In genomic region chr4:47651521-47651920, GRCm38 (mm10) we compare ENCODE assay signal across 19 mouse cellular contexts.
DNase-seq lines count a peak whose midpoint lies in the region; ATAC-seq and TF ChIP-seq lines count a peak whose summit lies in the region.
"Had no signal": no experiment of that assay in that cellular context is flagged by ENCODE, and none has a peak within 500 bp of the region (broad histone marks: within the 10 kb centered on the region; RNA-seq: fewer than 3 reads in every experiment).

No protein-coding gene starts in this region.

- H3K27me3 ChIP-seq in forebrain, embryonic 15.5 days = no peaks in the 10 kb centered on the region
- no peaks in the 10 kb centered on the region for H3K27me3 ChIP-seq in forebrain, embryonic 10.5 days (ENCODE audit: poor library complexity, severe bottlenecking)
- no peaks in the 10 kb centered on the region for H3K27me3 ChIP-seq in embryonic facial prominence, embryonic 12.5 days
- H3K27me3 ChIP-seq in hindbrain, embryonic 12.5 days = no peaks in the 10 kb centered on the region
- H3K27me3 ChIP-seq: limb, embryonic 13.5 days; liver, embryonic 13.5 days; lung, embryonic 15.5 days had no signal

- no peak overlapping the region for H3K4me3 ChIP-seq in forebrain, embryonic 15.5 days
- no peak overlapping the region for H3K4me3 ChIP-seq in forebrain, embryonic 10.5 days
- no peak overlapping the region for H3K4me3 ChIP-seq in layer of hippocampus, adult 2 months
- no peak overlapping the region for H3K4me3 ChIP-seq in embryonic facial prominence, embryonic 12.5 days
- H3K4me3 ChIP-seq in hindbrain, embryonic 12.5 days = no peak overlapping the region
- H3K4me3 ChIP-seq: heart, embryonic 10.5 days; hindbrain, embryonic 10.5 days; limb, embryonic 13.5 days; liver, embryonic 13.5 days; lung, embryonic 15.5 days had no signal

- ATAC-seq in forebrain, embryonic 15.5 days (replicated peaks) = 0 out of 2 replicates have a peak, but pooled peaks have one; percentile 16
- no peak for ATAC-seq in embryonic facial prominence, embryonic 12.5 days (ENCODE audit: insufficient number of reproducible peaks, insufficient read depth, low FRiP score, low TSS enrichment)
- ATAC-seq in hindbrain, embryonic 12.5 days (ENCODE audit: low FRiP score) = no peak

- WGBS in forebrain, embryonic 15.5 days = 68% methylated on average over 10 of the region's 10 CpGs
- WGBS in forebrain, embryonic 10.5 days = 89% methylated on average over 10 of the region's 10 CpGs
- 50% methylated on average over 10 of the region's 10 CpGs for WGBS in embryonic facial prominence, embryonic 12.5 days
- 88% methylated on average over 10 of the region's 10 CpGs for WGBS in hindbrain, embryonic 12.5 days

- H3K27ac ChIP-seq in forebrain, embryonic 15.5 days (replicated peaks) = peak overlapping the region; percentile 44
- no peak overlapping the region for H3K27ac ChIP-seq in forebrain, embryonic 10.5 days
- 0 out of 2 replicates have a peak overlapping the region, but pooled peaks have one; percentile 46 for H3K27ac ChIP-seq in layer of hippocampus, adult 2 months
- H3K27ac ChIP-seq in embryonic facial prominence, embryonic 12.5 days = peak overlapping the region; percentile 57; the same call in 1 of the 2 replicates
- H3K27ac ChIP-seq in hindbrain, embryonic 12.5 days = no peak overlapping the region
- H3K27ac ChIP-seq: heart, embryonic 10.5 days; hindbrain, embryonic 10.5 days; limb, embryonic 13.5 days; liver, embryonic 13.5 days; lung, embryonic 15.5 days had no signal

- no peak for DNase-seq in forebrain, embryonic 10.5 days (ENCODE audit: extremely low spot score, low spot score)
- DNase-seq in layer of hippocampus, adult 2 months (ENCODE audit: low spot score in 2 of 2) = no peak
- DNase-seq in layer of hippocampus, postnatal 36 days = no peak
- DNase-seq in frontal cortex, postnatal 14 days (ENCODE audit: low spot score in 2 of 2) = no peak
- DNase-seq: cerebellum, adult 8-10 months; gastrocnemius, postnatal 36 days; kidney, adult 9 months; kidney, postnatal 4 days; liver, embryonic 13.5 days; lung, postnatal 4 days; right cerebral cortex, postnatal 4 days; thymus, postnatal 36 days had no signal

- H3K36me3 ChIP-seq in forebrain, embryonic 15.5 days = no peaks in the 10 kb centered on the region
- no peaks in the 10 kb centered on the region for H3K36me3 ChIP-seq in forebrain, embryonic 10.5 days (replicated peaks)
- H3K36me3 ChIP-seq in embryonic facial prominence, embryonic 12.5 days = no peaks in the 10 kb centered on the region
- H3K36me3 ChIP-seq in hindbrain, embryonic 12.5 days = no peaks in the 10 kb centered on the region
- H3K36me3 ChIP-seq: heart, embryonic 10.5 days; hindbrain, embryonic 10.5 days; limb, embryonic 13.5 days; liver, embryonic 13.5 days; lung, embryonic 15.5 days had no signal

- peaks cover 21% of the 10 kb centered on the region for H3K4me1 ChIP-seq in forebrain, embryonic 15.5 days
- peaks cover 18% of the 10 kb centered on the region for H3K4me1 ChIP-seq in forebrain, embryonic 10.5 days
- H3K4me1 ChIP-seq in embryonic facial prominence, embryonic 12.5 days = 0 out of 2 replicates have a peak, but pooled peaks cover 11% of the 10 kb centered on the region
- H3K4me1 ChIP-seq in hindbrain, embryonic 12.5 days = no peaks in the 10 kb centered on the region
- H3K4me1 ChIP-seq: heart, embryonic 10.5 days; liver, embryonic 13.5 days; lung, embryonic 15.5 days had no signal

- no peak overlapping the region for H3K4me2 ChIP-seq in forebrain, embryonic 15.5 days (replicated peaks)
- H3K4me2 ChIP-seq in embryonic facial prominence, embryonic 12.5 days (replicated peaks) = no peak overlapping the region
- no peak overlapping the region for H3K4me2 ChIP-seq in hindbrain, embryonic 12.5 days (replicated peaks)
- H3K4me2 ChIP-seq: limb, embryonic 13.5 days; liver, embryonic 13.5 days; lung, embryonic 15.5 days had no signal

- no peak overlapping the region for H3K9ac ChIP-seq in forebrain, embryonic 15.5 days (replicated peaks)
- H3K9ac ChIP-seq in embryonic facial prominence, embryonic 12.5 days = no peak overlapping the region
- no peak overlapping the region for H3K9ac ChIP-seq in hindbrain, embryonic 12.5 days
- H3K9ac ChIP-seq: limb, embryonic 13.5 days; liver, embryonic 13.5 days; lung, embryonic 15.5 days had no signal

- no peaks in the 10 kb centered on the region for H3K9me3 ChIP-seq in forebrain, embryonic 15.5 days
- H3K9me3 ChIP-seq in forebrain, embryonic 10.5 days = peaks cover 10% of the 10 kb centered on the region
- no peaks in the 10 kb centered on the region for H3K9me3 ChIP-seq in embryonic facial prominence, embryonic 12.5 days
- H3K9me3 ChIP-seq in hindbrain, embryonic 12.5 days (replicated peaks) = no peaks in the 10 kb centered on the region
- H3K9me3 ChIP-seq: heart, embryonic 10.5 days; limb, embryonic 13.5 days; liver, embryonic 13.5 days; lung, embryonic 15.5 days had no signal

- no peak for TF ChIP-seq CTCF in layer of hippocampus, adult 2 months (conservative IDR thresholded peaks at IDR 0.05)

Comparison
In these comparisons a context has a peak if more than half of its experiments do, and no peak if none do; other contexts are left out.
1. H3K27ac ChIP-seq: peak in forebrain, embryonic 15.5 days (single experiment), layer of hippocampus, adult 2 months (single experiment) and embryonic facial prominence, embryonic 12.5 days (single experiment); none in forebrain, embryonic 10.5 days (single experiment) and hindbrain, embryonic 12.5 days (single experiment).